Mouse (Mus musculus): ENCODE measurements around the gene C1s2. TPM values are rescaled to one million over a fixed set of nuclear protein-coding genes. Genes with fewer than 3 reads are reported as not detected.
A peak's percentile ranks its signal among the peaks of the same experiment; 100 is the strongest.

C1s2 gene
- total and polyA plus RNA-seq, 2 experiments: 0.09 TPM; not detected in 1

- Histone ChIP-seq H3K27me3 (ENCODE audit: control insufficient read depth, insufficient read depth, low read length) (no peaks in the 10 kb centered on the region), H3K4me3 (ENCODE audit: insufficient read depth, low read depth, low read length) (no peak overlapping the region), H3K4me1 (ENCODE audit: control insufficient read depth, insufficient read depth, low read length) (peaks cover 50% of the 10 kb centered on the region), H3K27ac (replicated peaks; ENCODE audit: insufficient read depth, low read depth, low read length) (peak overlapping the region; percentile 92), H3K9ac (ENCODE audit: low read depth, low read length) (no peak overlapping the region), H3K79me2 (ENCODE audit: control insufficient read depth, insufficient read depth, low read length) (peaks cover 26% of the 10 kb centered on the region; the same call in 1 of the 2 replicates), H3K36me3 (ENCODE audit: control insufficient read depth, insufficient read depth, low read length) (peaks cover 3% of the 10 kb centered on the region; the same call in 1 of the 2 replicates)
- TF ChIP-seq CTCF (IDR thresholded peaks at IDR 0.05; ENCODE audit: low read depth, low read length) (no peak), POLR2A (IDR thresholded peaks at IDR 0.05; ENCODE audit: extremely low read depth, insufficient read depth, low read length) (no peak)
- peak; percentile 99 for DNase-seq (ENCODE audit: extremely low read depth, low read depth, low spot score)
- 28% methylated on average over 7 of the region's 7 CpGs for WGBS
Observed at GRCm38 (mm10) chr6:124674591-124674990, 38.7 kb upstream of the C1s2 start.

GRCm38 (mm10) chr6:124673619-124674018 is 37.7 kb upstream of the C1s2 start:
- H3K4me1 ChIP-seq (ENCODE audit: control insufficient read depth, insufficient read depth, low read length): peaks cover 43% of the 10 kb centered on the region
- DNase-seq (ENCODE audit: extremely low read depth, low read depth, low spot score): peak; percentile 87

GRCm38 (mm10) chr6:124672100-124672499 is 36.2 kb upstream of the C1s2 start:
- H3K9ac ChIP-seq (ENCODE audit: low read depth, low read length): no peak overlapping the region
- TF ChIP-seq CTCF (IDR thresholded peaks at IDR 0.05; ENCODE audit: low read depth, low read length): no peak
- no peak for TF ChIP-seq POLR2A (IDR thresholded peaks at IDR 0.05; ENCODE audit: extremely low read depth, insufficient read depth, low read length)
- H3K36me3 ChIP-seq (ENCODE audit: control insufficient read depth, insufficient read depth, low read length): peaks cover 3% of the 10 kb centered on the region; the same call in 1 of the 2 replicates
- H3K79me2 ChIP-seq (ENCODE audit: control insufficient read depth, insufficient read depth, low read length): peaks cover 38% of the 10 kb centered on the region; the same call in 1 of the 2 replicates
- no peaks in the 10 kb centered on the region for H3K27me3 ChIP-seq (ENCODE audit: control insufficient read depth, insufficient read depth, low read length)
- WGBS: 58% methylated on average over 6 of the region's 6 CpGs
- peak; percentile 24 for DNase-seq (ENCODE audit: extremely low read depth, low read depth, low spot score)
- no peak overlapping the region for H3K4me3 ChIP-seq (ENCODE audit: insufficient read depth, low read depth, low read length)
- H3K4me1 ChIP-seq (ENCODE audit: control insufficient read depth, insufficient read depth, low read length): peaks cover 40% of the 10 kb centered on the region
- peak overlapping the region; percentile 49; the same call in 1 of the 2 replicates for H3K27ac ChIP-seq (replicated peaks; ENCODE audit: insufficient read depth, low read depth, low read length)

More at GRCm38 (mm10) chr6:124673619-124674018, 37.7 kb upstream of the C1s2 start:
- Histone ChIP-seq H3K36me3 (ENCODE audit: control insufficient read depth, insufficient read depth, low read length) (peaks cover 3% of the 10 kb centered on the region; the same call in 1 of the 2 replicates), H3K27me3 (ENCODE audit: control insufficient read depth, insufficient read depth, low read length) (no peaks in the 10 kb centered on the region), H3K27ac (replicated peaks; ENCODE audit: insufficient read depth, low read depth, low read length) (peak overlapping the region; percentile 92), H3K4me3 (ENCODE audit: insufficient read depth, low read depth, low read length) (no peak overlapping the region), H3K9ac (ENCODE audit: low read depth, low read length) (no peak overlapping the region), H3K79me2 (ENCODE audit: control insufficient read depth, insufficient read depth, low read length) (peaks cover 30% of the 10 kb centered on the region; the same call in 1 of the 2 replicates)
- TF ChIP-seq POLR2A (IDR thresholded peaks at IDR 0.05; ENCODE audit: extremely low read depth, insufficient read depth, low read length) (no peak), CTCF (IDR thresholded peaks at IDR 0.05; ENCODE audit: low read depth, low read length) (0 out of 2 replicates have a peak, but pooled peaks have one; percentile 12)
- 29% methylated on average over 9 of the region's 9 CpGs for WGBS

GRCm38 (mm10) chr6:124670281-124670900 is 34.5 kb upstream of the C1s2 start:
- no peak overlapping the region for H3K27ac ChIP-seq (replicated peaks; ENCODE audit: insufficient read depth, low read depth, low read length)
- H3K27me3 ChIP-seq (ENCODE audit: control insufficient read depth, insufficient read depth, low read length): no peaks in the 10 kb centered on the region
- H3K4me1 ChIP-seq (ENCODE audit: control insufficient read depth, insufficient read depth, low read length): peaks cover 40% of the 10 kb centered on the region
- no peak overlapping the region for H3K9ac ChIP-seq (ENCODE audit: low read depth, low read length)
- TF ChIP-seq POLR2A (IDR thresholded peaks at IDR 0.05; ENCODE audit: extremely low read depth, insufficient read depth, low read length) (no peak), CTCF (IDR thresholded peaks at IDR 0.05; ENCODE audit: low read depth, low read length) (no peak)
- DNase-seq (ENCODE audit: extremely low read depth, low read depth, low spot score): peak; percentile 15
- peaks cover 42% of the 10 kb centered on the region; the same call in 1 of the 2 replicates for H3K79me2 ChIP-seq (ENCODE audit: control insufficient read depth, insufficient read depth, low read length)
- WGBS: 72% methylated on average over 7 of the region's 7 CpGs
- H3K4me3 ChIP-seq (ENCODE audit: insufficient read depth, low read depth, low read length): no peak overlapping the region
- H3K36me3 ChIP-seq (ENCODE audit: control insufficient read depth, insufficient read depth, low read length): peaks cover 2% of the 10 kb centered on the region; the same call in 1 of the 2 replicates

GRCm38 (mm10) chr6:124669234-124669859 is 33.5 kb upstream of the C1s2 start:
- H3K27ac ChIP-seq (replicated peaks; ENCODE audit: insufficient read depth, low read depth, low read length): no peak overlapping the region
- H3K9ac ChIP-seq (ENCODE audit: low read depth, low read length): no peak overlapping the region
- H3K36me3 ChIP-seq (ENCODE audit: control insufficient read depth, insufficient read depth, low read length): no peaks in the 10 kb centered on the region; the same call in 1 of the 2 replicates
- peaks cover 49% of the 10 kb centered on the region; the same call in 1 of the 2 replicates for H3K79me2 ChIP-seq (ENCODE audit: control insufficient read depth, insufficient read depth, low read length)
- peak; percentile 20 for DNase-seq (ENCODE audit: extremely low read depth, low read depth, low spot score)
- no peak for TF ChIP-seq POLR2A (IDR thresholded peaks at IDR 0.05; ENCODE audit: extremely low read depth, insufficient read depth, low read length)
- no peak for TF ChIP-seq CTCF (IDR thresholded peaks at IDR 0.05; ENCODE audit: low read depth, low read length)
- WGBS: 59% methylated on average over 11 of the region's 11 CpGs
- H3K4me1 ChIP-seq (ENCODE audit: control insufficient read depth, insufficient read depth, low read length): peaks cover 45% of the 10 kb centered on the region
- H3K4me3 ChIP-seq (ENCODE audit: insufficient read depth, low read depth, low read length): no peak overlapping the region
- no peaks in the 10 kb centered on the region for H3K27me3 ChIP-seq (ENCODE audit: control insufficient read depth, insufficient read depth, low read length)

Data from liver, adult 2 months (tissue).